Mouse (Mus musculus): ENCODE data around the gene Gmds. TPM values are rescaled to one million over a fixed set of nuclear protein-coding genes. Genes with fewer than 3 reads are reported as not detected.

Gene Gmds
- total RNA-seq, 2 experiments from 2014 or later: 8.5 to 11.5 TPM

DNA sequence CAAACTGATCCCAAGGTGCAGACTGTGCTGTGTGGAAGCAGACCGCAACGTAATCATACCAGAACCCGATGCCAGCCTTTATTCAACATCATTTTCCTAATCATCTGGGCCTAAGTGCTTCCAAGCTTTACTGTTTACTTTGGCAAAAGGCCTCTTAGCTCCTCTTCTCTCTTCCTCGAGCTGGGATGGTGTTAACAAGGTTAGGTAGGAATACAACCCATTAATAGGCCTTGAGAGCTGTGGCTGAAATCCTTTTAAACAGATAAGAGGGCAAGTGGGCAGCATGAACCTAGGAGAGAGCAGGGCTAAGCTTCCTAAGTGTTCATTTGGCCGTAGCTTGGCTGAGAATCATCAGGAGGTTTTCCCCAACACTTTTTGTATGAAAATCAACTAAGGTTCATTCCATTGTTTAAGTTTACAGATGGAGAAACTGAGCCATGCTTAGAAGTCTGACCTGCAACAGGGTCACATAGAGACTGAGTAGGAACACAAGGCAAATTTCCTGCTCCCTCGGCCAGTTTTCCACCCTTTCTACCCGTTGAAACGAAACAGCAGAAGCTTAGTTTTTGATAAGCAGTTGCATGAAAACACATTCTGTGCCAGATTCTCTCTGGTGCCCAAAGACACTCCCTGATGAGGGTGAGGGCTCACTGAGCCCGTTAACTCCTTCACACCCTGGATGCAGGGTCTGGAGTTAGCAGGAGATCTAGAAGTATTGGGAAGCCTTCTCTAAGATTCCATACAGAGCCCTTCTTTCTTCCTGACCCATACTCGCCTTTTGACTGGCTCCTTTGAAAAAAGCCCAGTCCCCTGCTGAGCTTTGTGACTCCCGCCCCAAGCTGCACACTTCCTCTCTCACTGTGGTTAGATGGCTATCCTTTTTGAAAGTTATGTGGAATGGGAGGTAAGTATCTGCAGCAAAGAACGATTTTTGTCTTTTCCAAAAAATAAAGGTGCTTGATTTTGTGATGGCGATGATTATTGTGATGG, 379.9 kb downstream of the Gmds start:
- no peak for DNase-seq (ENCODE audit: low spot score in 2 of 2)

DNA sequence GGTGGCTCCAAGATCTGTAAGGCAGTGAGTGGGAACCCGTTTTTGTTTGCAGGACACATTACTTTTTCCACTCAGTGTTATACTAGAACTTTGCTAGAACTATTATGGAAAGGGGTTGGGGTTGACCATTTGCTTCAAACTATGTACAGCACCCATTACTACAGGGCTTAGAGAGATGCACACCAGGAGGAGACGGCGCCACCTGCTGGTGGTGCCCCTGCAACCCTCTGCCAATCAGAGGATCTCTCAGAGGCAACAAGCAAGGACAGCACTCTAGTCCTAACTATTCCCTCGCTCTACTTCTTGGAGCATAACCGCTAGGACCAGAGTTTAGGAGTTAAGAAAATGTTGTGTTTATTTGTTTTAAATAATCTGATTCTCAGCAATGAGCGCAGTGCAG, 382.0 kb downstream of the Gmds start:
- DNase-seq (ENCODE audit: low spot score in 2 of 2): peak; percentile 26 to 31

DNA sequence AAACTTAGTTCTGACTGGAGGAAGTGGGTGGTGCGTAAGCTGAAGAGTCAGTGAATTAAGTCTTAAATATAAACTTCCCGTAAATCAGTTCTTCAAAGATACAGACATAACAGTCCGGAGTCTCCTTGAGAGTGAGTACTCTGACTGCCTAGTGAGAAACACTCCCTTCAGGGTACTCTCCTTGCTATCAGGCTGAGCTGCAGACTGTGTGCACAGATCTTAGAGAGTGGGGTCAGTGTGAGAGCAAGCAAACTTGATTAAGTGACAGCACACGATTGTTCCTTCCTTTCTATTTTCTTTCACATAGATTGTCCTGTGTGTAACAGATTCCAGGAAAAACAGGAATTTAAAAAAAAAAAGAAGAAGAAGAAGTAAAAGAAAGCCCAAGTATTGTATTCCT, 382.4 kb downstream of the Gmds start:
- no peak for DNase-seq (ENCODE audit: low spot score in 2 of 2)

DNA sequence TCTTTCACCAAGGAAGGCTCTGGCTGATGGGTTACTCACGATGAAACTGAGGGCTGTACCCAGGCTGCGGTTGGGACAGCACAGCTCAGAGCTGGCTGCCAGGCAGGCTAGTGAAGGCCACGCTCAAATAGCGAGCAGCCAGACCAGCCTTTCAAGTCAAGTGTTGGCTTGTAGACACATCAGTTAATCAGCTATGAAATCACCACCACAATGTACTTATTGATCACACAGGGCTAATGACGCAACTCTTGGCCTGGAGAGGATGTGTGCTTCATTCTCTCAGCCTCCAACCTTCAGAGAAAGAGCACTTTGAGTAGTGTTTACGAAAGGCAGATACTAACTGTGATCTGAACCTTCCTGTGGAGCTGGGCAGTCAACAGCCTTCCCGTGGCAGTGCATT, 383.4 kb downstream of the Gmds start:
- no peak for DNase-seq (ENCODE audit: low spot score in 2 of 2)

DNA sequence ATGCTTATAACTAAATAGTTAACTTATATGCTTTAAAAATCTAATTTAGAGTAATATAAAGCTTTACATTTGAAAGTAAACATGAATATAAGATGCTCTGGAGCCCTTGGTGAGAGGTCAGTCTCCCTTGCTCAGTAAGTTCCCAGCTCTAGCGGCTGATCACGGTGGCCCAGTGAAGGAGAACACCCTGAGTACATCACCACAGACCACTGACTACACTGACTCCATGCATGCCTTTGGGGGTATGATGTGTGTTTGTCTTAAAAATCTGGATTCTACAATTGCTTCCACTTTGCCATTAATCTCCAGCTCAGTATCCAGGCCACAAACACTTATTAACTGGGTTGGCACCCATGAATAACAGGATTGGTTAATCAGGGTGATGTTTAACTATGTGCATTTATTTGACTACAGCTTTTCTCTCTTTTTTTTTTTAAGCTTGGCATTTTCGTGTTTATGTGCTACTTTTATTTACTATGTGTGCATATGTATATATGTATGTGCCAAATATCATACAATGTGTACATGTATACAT, 393.8 kb downstream of the Gmds start:
- no peak for DNase-seq (ENCODE audit: low spot score in 2 of 2)

DNA sequence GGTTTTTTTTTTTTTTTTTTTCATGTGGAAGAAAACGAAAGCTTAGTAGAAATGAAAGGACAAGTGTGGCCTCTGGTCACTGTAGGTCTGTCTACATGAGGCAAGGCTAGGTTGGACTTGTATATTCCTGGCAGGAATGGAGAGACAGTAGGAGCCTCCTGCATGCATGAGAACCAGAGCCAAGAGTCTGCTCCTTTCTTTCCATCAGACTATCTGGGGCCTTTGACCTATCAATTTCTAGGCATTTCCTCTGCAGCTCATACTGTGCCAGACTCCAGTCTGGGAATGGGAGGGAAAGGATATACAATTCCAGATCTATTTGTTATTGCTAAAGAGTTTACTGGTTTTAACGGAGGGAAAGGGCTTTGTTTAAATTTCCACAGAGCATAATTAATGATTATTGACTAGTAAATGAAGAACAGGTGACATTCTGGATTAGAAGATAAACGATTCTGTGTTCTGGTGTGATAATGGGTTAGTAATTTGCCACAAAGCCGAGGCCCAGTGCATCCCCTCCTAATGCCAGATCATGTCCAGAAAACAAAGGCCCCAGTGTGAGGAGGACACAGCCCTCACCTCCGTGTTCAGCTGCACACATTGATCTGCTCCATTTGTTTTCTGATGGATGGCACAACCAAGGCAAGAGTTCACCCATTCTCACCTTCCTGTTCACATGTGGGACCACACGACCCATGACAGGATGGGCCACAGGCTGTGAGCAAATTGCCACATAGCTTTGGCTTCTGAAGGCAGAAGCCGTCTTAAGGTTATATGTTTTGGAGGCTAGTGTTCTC, 394.9 kb downstream of the Gmds start:
- DNase-seq (ENCODE audit: low spot score in 2 of 2): no peak

DNA sequence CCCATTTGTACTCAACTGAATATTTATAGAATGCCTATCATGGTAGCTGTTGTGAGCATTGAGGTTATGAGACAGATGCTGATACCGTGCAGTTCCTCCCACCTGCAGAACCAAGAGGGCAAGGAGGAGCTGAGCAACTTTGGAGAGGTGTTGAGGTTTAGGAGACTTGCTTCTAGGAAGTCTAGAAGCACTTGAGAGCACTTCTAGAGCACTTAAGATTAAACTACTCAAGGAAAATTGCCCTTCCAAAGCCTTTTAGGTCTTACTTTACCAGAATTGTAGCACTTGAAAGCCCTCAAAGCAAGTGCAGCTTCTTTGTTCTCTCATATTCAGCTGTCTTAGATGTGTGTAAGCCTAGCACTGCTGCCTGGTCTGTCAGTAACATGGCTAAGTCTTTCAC, 409.2 kb downstream of the Gmds start:
- no peak for DNase-seq (ENCODE audit: low spot score in 2 of 2)

DNA sequence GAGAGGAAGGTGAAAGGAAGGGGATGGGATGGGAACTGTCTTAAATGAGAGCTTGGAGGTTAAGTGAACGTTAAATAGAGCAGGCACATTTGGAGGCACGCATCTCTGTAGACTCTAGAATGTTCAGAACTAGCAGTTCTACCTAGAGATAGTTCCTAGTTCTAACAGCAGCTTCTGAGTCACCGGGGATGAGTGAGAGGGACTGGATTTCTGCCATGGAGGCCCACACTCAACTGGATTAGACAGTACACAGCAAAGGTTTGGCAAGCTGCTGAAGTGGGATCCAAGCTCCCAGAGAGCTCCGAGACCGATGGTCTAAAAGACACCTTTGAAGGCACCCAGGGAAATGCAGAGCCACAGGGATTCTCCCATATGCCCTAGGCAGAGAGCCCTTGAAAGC, 411.9 kb downstream of the Gmds start:
- DNase-seq (ENCODE audit: low spot score in 2 of 2): no peak

DNA sequence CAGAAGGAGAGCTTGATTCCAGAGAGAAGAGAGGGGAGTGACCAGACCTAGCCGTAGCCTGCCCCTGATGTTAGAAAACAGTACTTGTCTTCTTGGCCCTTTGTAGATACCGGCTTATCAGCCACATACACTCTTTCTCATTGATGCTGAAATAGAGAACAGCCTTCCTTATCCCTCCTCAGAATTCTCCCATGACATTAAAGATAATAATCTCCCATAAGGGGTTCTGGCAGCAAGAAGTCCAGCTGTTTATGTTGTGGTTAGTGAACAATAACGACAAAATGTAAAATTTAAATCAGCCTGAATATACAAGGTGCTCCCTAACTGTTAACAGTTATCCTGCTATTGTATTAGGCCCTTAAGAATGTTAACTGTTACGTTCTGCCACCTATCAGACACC, 414.0 kb downstream of the Gmds start:
- DNase-seq (ENCODE audit: low spot score in 2 of 2): no peak

DNA sequence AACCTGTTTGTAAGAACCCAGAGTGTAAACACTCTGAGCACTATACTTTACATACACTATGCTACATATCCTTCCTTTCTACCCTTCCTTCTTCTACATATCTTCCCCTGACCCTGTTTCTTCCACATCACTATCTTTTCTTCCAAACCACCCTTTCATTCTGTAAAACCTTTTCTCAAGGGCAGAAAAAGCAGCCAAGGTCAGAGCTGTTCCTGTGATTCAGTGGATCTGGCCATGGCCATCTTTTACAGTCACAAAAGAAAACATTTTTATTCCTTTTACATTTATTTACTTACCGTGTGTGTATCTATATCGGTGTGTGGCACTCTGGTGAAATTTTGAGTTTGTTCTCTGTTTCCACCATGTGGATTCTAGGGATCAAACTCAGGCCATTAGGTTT, 418.8 kb downstream of the Gmds start:
- DNase-seq (ENCODE audit: low spot score in 2 of 2): no peak

DNA sequence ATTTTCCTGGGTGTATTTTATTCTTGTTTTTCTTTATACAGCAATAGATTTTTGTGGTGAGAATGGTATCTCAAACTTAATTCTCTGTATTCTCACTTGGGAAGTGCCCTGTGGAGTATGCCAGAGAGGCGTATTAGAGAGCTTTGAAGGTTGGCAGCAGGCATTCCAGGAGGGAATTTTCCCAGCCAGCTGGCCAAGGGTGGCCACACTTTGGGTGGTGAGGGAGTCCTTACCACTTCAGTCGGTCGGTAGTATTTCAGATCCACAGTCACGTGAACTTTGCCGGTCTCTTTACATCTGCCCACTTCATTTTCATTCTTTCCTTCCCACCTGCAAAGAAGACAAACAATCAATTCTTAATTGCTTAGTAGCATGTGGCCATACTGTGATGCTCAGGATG, 421.2 kb downstream of the Gmds start:
- DNase-seq (ENCODE audit: low spot score in 2 of 2): no peak

DNA sequence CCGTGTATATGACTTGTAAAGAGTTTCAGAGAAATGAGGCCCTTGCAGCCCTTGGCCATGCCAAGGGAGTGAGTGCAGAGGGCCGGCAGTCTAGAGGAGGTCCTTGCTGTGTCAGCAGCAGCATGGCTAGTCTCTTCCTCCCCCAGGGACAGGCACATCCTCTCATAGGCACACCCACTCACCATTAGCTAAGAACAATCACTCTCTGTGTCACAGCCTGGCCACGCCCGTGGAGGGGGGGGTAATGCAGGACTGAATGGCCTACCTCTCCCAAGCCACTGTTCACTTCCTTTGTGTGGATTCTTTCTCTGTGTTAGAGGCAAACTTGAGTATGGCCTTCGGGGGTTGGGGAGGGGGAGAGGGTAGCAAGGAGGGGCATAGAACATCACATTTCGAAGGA, 422.8 kb downstream of the Gmds start:
- DNase-seq (ENCODE audit: low spot score in 2 of 2): no peak

DNA sequence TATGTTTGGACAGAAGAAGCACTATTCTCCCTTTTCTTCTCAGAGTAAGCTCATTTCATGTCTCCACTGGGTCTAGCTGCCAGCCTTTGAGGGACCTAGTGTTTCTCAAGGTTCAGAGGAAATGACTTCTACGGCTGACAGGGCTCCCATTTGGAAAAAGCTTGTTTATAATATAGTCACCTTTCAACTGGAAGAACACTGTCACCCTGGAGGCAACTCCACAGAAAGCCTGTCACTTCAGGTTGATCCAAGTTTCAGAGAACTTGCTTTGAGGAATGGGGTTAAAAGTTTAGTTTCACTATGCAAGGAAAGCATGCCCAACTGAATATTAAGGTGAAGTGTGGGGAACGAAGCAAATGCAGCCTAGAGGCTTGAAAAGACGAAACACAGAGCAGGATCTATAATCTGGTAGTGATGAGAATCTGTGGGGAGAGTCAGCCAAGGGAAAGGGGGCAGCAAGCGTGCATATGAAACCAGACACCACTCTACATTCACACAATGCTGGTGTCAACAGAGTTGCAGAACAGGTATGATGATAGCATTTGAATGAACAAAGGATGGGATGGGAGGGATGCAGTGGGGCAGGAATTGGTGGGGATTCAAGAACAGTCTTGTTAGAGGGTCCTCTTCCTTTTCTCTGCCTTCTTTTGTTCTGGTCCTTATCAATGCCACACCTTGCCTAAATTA, 423.5 kb downstream of the Gmds start:
- DNase-seq (ENCODE audit: low spot score in 2 of 2): no peak

DNA sequence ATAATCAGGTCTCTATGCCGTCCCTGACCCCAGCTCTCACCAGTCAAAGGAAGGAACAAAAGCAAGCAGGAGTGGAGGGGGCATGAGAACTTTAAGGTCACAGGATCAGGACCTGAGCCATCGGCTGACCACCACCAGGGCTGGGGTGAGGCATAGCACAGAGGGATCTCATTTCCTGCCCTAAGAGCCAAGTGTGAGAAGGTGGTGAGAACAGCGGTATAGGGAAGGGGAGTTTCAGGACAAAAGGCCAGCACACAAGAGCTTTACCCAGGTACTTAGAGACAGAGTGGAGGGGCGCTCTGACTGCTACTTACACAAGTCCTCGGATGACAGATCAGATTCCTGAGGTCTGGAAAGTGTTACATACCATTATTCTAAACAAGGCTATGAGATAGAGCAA, 426.6 kb downstream of the Gmds start:
- DNase-seq (ENCODE audit: low spot score in 2 of 2): no peak

DNA sequence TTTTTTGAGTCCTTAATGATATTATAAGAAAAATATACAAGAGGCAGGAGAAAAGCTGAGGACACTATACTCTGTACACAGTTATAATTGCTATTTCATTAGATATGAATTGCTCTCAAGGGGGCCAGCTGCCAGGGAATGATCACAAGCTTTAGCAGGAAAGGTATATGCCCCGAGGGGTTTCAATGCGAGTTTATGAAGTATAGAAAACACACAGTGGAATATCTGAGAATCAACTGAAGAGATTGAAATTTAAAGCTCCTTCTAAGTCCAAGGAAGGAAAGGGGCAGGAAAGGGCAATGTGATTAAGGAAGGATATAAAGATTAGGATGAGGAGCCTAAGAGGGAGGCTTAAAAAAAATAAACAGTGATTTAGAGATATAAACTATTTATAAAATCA, 427.2 kb downstream of the Gmds start:
- no peak for DNase-seq (ENCODE audit: low spot score in 2 of 2)

DNA sequence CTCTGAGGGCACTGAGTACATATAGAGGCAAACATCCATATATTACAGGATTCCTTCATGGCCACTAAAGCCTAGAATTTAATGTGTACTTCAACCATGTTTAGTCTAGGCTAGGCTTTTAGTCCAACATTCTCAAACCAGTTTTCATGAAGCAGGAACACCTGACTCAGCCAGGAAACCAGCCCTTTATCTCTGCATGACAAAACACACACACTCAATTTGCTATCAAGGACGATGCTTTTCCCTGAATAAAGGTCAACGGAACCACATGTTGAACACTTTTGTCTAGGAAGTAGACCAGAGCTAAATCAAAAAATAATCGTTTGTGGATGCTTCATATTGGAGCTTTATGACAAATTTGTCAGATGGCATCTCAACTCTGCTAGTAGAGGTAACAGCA, 429.5 kb downstream of the Gmds start:
- DNase-seq (ENCODE audit: low spot score in 2 of 2): no peak

DNA sequence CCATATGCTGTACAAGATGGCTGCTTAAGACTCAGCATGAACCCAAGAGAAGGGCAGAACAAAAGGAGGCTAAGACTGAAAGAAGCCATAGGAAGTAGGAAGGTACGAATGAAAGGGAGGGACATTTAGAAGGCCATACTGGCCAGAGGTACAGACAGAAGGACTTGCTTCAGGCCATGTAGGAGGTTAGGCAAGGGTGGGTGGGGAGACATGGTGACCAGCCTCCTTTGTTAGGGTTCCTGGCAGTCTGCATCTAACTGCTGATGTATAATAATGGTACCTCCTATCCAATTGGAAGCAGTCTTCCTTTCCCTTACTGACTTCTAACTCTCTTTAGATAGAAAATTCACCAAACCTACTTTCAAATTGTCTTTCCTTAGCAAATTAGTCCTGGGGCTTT, 432.0 kb downstream of the Gmds start:
- DNase-seq (ENCODE audit: low spot score in 2 of 2): no peak

DNA sequence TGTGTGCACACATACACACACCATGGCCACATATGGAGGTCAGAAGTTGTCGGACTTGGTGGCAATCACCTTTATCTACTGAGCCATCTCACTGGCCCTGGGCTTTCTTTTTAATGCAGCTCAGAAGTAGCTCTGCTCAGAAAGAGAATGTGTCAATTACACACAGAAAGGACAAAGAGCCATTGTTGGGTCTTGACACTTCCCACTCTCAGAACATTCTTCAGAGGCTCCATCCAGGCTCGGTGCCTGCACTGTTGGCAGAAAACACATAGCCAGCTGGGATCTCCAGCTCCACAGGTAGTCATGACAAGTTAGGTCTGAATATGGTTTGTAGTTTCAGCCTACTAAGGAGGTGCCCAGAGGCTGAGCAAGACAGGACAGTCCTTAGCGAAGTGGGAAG, 438.3 kb downstream of the Gmds start:
- no peak for DNase-seq (ENCODE audit: low spot score in 2 of 2)

DNA sequence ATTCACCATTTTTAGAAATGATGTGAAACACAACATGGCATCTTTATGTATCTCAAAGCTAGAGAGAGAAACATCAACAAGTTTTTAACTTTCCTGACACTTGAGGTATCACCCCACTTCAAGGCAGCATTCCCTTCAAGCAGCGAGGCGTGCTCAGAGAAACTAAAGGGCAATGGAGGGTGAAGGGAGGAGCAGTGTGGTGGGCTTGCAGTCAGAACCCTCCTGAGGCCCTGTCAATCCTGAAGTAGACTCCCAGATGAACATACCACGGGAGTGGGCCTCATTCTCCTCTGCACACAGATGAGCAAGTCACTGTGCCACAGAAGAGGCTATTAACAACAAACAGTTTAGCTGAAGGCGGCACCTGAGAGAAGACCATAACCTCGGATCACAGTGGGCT, 439.1 kb downstream of the Gmds start:
- DNase-seq (ENCODE audit: low spot score in 2 of 2): no peak

DNA sequence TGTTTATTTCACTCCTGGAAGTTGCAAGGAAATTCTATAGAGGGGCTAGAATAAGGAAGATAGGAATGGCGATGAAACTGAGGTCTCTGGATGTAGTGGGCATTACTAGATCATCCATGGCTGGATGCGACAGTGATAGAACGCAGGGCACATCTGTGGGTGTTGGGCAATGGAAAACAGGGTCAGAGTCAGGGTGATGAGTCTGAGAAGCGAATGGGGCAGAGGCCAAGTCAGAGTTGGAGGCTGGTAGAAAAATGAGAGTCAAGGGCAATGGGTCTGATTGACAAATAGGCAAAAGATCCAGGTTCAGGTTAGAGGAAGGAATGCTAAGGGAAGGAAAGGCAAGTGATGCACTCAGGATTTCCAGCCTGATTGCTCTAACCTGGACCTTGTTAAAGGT, 441.0 kb downstream of the Gmds start:
- DNase-seq (ENCODE audit: low spot score in 2 of 2): no peak

DNA sequence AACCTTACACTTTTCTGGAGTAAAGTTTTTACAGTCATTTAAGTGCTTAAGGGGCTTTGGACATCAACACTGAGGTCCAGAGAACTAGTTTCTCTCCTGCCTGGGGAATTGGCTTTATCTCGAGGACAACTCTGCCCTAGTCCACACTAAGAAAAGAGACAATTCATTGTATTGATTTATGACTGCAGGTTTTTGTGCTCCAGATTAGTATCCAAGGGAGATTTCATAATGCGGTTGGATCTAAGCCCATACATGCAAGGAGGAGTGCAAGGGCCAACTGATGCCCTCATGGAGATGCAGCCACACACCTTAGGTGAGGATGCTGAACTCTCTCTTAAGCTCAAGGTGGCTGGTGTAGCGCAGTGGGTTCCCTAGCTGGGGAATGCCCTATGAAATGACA, 444.0 kb downstream of the Gmds start:
- DNase-seq (ENCODE audit: low spot score in 2 of 2): no peak

Data from adrenal gland, postnatal 4 days (tissue).